Mouse (Mus musculus) hindbrain, postnatal 0 days (tissue): ENCODE measurements around the gene Agap1. TPM values are rescaled to one million over a fixed set of nuclear protein-coding genes. Genes with fewer than 3 reads are reported as not detected.

Experiments
- ATAC-seq: fragments of 200-750 bp; cut with Nextera tagmentation; 2 replicates; pipeline ENCODE4 v1.8.0; 2017; ENCODE audit warnings: mild to moderate bottlenecking, moderate TSS enrichment, moderate library complexity
- DNase-seq: peaks from one replicate; pipeline ENCODE4 v3.0.0-alpha.2; 2015; ENCODE audit warnings: low spot score
- H3K27ac ChIP-seq: fragments of 300-500 bp; sonication (generic); 2 replicates; pipeline ENCODE4 v1.5.1; 2014; ENCODE audit warnings: mild to moderate bottlenecking
- H3K27me3 ChIP-seq: fragments of 300-500 bp; sonication (generic); 2 replicates; pipeline ENCODE4 v1.6.1; 2014; ENCODE audit warnings: low read length, mixed read lengths; ENCODE audit not compliant: insufficient read depth
- H3K36me3 ChIP-seq: fragments of 300-500 bp; sonication (generic); 2 replicates; pipeline ENCODE4 v1.6.1; 2014; ENCODE audit warnings: low read length, mixed read lengths; ENCODE audit not compliant: insufficient read depth
- H3K4me1 ChIP-seq: fragments of 300-500 bp; sonication (generic); 2 replicates; pipeline ENCODE4 v1.6.1; 2014; ENCODE audit warnings: antibody characterized with exemption, low read length, mixed read lengths; ENCODE audit not compliant: insufficient read depth
- H3K4me2 ChIP-seq: fragments of 300-500 bp; sonication (generic); 2 replicates; pipeline ENCODE4 v1.6.1; 2014; ENCODE audit warnings: low read depth, mild to moderate bottlenecking, low read length, moderate library complexity, mixed read lengths
- H3K4me3 ChIP-seq: fragments of 300-500 bp; sonication (generic); 2 replicates; pipeline ENCODE4 v1.5.1; 2014; ENCODE audit warnings: low read length
- H3K9ac ChIP-seq: fragments of 300-500 bp; sonication (generic); replicated peaks from 2 replicates; pipeline ENCODE4 v1.6.1; 2014; ENCODE audit warnings: mild to moderate bottlenecking, low read length, moderate library complexity, mixed read lengths
- H3K9me3 ChIP-seq: fragments of 300-500 bp; sonication (generic); 2 replicates; pipeline ENCODE4 v1.6.1; 2016; ENCODE audit warnings: low read length, mixed read lengths
- CTCF ChIP-seq: IDR thresholded peaks from 2 replicates; pipeline ENCODE4 v1.5.1; 2016; ENCODE audit warnings: antibody characterized with exemption, control low read depth, low read depth
- WGBS: fragments of 180-500 bp; shearing (Covaris S2); extraction: QIAGEN DNeasy Blood & Tissue Kit; methylation state at CpG from one replicate; pipeline ENCODE4 v1.1.7; 2014; 5-methylcytosine and 5-hydroxymethylcytosine counted together
- polyA plus RNA-seq: library from polyadenylated mRNA; unstranded; fragments of >200 nt; fragmentation: Nextera tagmentation; extraction: Ambion mirVana; gene quantifications from 2 replicates; pipeline ENCODE4 v1.2.1, GENCODE M21; 2015
- total RNA-seq: library from RNA; depleted of rRNA; stranded (reverse); fragments of >200 nt; gene quantifications from 2 replicates; pipeline ENCODE4 v1.2.3, GENCODE M21; 2014

Gene Agap1
- total and polyA plus RNA-seq, 2 experiments from 2014 or later, result 40.0 to 122 TPM

- 0 out of 2 replicates have a peak, but pooled peaks have one; percentile 21 for ATAC-seq
These were observed 11.1 kb upstream of the Agap1 start for GRCm38 (mm10) chr1:89443512-89443911.

GRCm38 (mm10) chr1:89444014-89444413 lies 10.6 kb upstream of the Agap1 start:
- Histone ChIP-seq H3K4me3 (no peak overlapping the region), H3K36me3 (no peaks in the 10 kb centered on the region), H3K9ac (no peak overlapping the region), H3K27me3 (no peaks in the 10 kb centered on the region), H3K9me3 (no peaks in the 10 kb centered on the region), H3K4me1 (no peaks in the 10 kb centered on the region), H3K4me2 (no peak overlapping the region), H3K27ac (no peak overlapping the region)
- 39% methylated on average over 3 of the region's 3 CpGs for WGBS
- peak; percentile 15; the same call in 1 of the 2 replicates for ATAC-seq
- DNase-seq, result peak; percentile 27
- no peak for TF ChIP-seq CTCF

More at GRCm38 (mm10) chr1:89443512-89443911, 11.1 kb upstream of the Agap1 start:
- H3K36me3 ChIP-seq, result no peaks in the 10 kb centered on the region
- H3K27me3 ChIP-seq, result no peaks in the 10 kb centered on the region
- TF ChIP-seq CTCF, result no peak
- H3K9ac ChIP-seq, result no peak overlapping the region
- no peaks in the 10 kb centered on the region for H3K4me1 ChIP-seq
- DNase-seq, result no peak
- no peak overlapping the region for H3K27ac ChIP-seq
- 40% methylated on average over 9 of the region's 9 CpGs for WGBS
- no peak overlapping the region for H3K4me3 ChIP-seq
- no peaks in the 10 kb centered on the region for H3K9me3 ChIP-seq
- H3K4me2 ChIP-seq, result no peak overlapping the region

GRCm38 (mm10) chr1:89450139-89450538 lies 4.5 kb upstream of the Agap1 start:
- Histone ChIP-seq H3K36me3 (no peaks in the 10 kb centered on the region), H3K4me1 (no peaks in the 10 kb centered on the region), H3K9me3 (no peaks in the 10 kb centered on the region), H3K27me3 (no peaks in the 10 kb centered on the region), H3K4me2 (no peak overlapping the region), H3K9ac (no peak overlapping the region), H3K27ac (no peak overlapping the region), H3K4me3 (no peak overlapping the region)
- DNase-seq, result no peak
- no peak for TF ChIP-seq CTCF
- ATAC-seq, result no peak
- 78% methylated on average over 7 of the region's 7 CpGs for WGBS

- Histone ChIP-seq H3K4me3 (no peak overlapping the region), H3K27me3 (no peaks in the 10 kb centered on the region), H3K9ac (no peak overlapping the region), H3K27ac (no peak overlapping the region), H3K4me2 (no peak overlapping the region), H3K36me3 (no peaks in the 10 kb centered on the region), H3K4me1 (peaks cover 11% of the 10 kb centered on the region; the same call in 1 of the 2 replicates), H3K9me3 (no peaks in the 10 kb centered on the region)
- 83% methylated on average over 8 of the region's 8 CpGs for WGBS
- DNase-seq (no peak), ATAC-seq (no peak)
- no peak for TF ChIP-seq CTCF
These were observed 2.5 kb upstream of the Agap1 start for GRCm38 (mm10) chr1:89452138-89452537.

- Histone ChIP-seq H3K27me3 (no peaks in the 10 kb centered on the region), H3K36me3 (no peaks in the 10 kb centered on the region), H3K4me3 (peak overlapping the region; percentile 91), H3K9me3 (no peaks in the 10 kb centered on the region), H3K4me1 (peaks cover 18% of the 10 kb centered on the region), H3K27ac (no peak overlapping the region), H3K4me2 (peak overlapping the region; percentile 91), H3K9ac (no peak overlapping the region)
- no peak for DNase-seq
- 34% methylated on average over 6 of the region's 6 CpGs for WGBS
- no peak for ATAC-seq
- TF ChIP-seq CTCF, result no peak
These were observed 940 bp upstream of the Agap1 start for GRCm38 (mm10) chr1:89453666-89454065.

- H3K27ac ChIP-seq, result peak overlapping the region; percentile 80
These were observed 950 bp downstream of the Agap1 start for GRCm38 (mm10) chr1:89455421-89456091.

GRCm38 (mm10) chr1:89456456-89456855 lies 1.9 kb downstream of the Agap1 start:
- DNase-seq, result peak; percentile 49
- no peaks in the 10 kb centered on the region for H3K27me3 ChIP-seq
- 16% methylated on average over 5 of the region's 5 CpGs for WGBS
- H3K27ac ChIP-seq, result no peak overlapping the region
- peak; percentile 49 for TF ChIP-seq CTCF
- peak overlapping the region; percentile 91 for H3K4me3 ChIP-seq
- H3K4me2 ChIP-seq, result peak overlapping the region; percentile 91
- H3K4me1 ChIP-seq, result peaks cover 18% of the 10 kb centered on the region
- H3K36me3 ChIP-seq, result no peaks in the 10 kb centered on the region
- H3K9ac ChIP-seq, result peak overlapping the region; percentile 81
- ATAC-seq, result no peak
- H3K9me3 ChIP-seq, result no peaks in the 10 kb centered on the region

More at GRCm38 (mm10) chr1:89455421-89456091, 950 bp downstream of the Agap1 start:
- Histone ChIP-seq H3K9me3 (no peaks in the 10 kb centered on the region), H3K27me3 (no peaks in the 10 kb centered on the region), H3K4me3 (peak overlapping the region; percentile 91), H3K36me3 (no peaks in the 10 kb centered on the region), H3K4me2 (peak overlapping the region; percentile 91), H3K9ac (peak overlapping the region; percentile 81), H3K4me1 (peaks cover 18% of the 10 kb centered on the region)
- TF ChIP-seq CTCF, result no peak
- under 1% methylated on average over 51 of the region's 51 CpGs for WGBS
- DNase-seq (peak; percentile 57), ATAC-seq (peak; percentile 21)
